ENCODE assay signal across 9 mouse cellular contexts in genomic region chr13:24318618-24319017, GRCm38 (mm10). TPM values are rescaled to one million over a fixed set of nuclear protein-coding genes. Genes with fewer than 3 reads are reported as not detected.
DNase-seq lines count a peak whose midpoint lies in the region; ATAC-seq and TF ChIP-seq lines count a peak whose summit lies in the region.
"Had no signal": no experiment of that assay in that cellular context is flagged by ENCODE, and none has a peak within 500 bp of the region (broad histone marks: within the 10 kb centered on the region; RNA-seq: fewer than 3 reads in every experiment).

No protein-coding gene starts in this region.

- H3K36me3 ChIP-seq in midbrain, postnatal 0 days (ENCODE audit: insufficient read depth, low read length) = no peaks in the 10 kb centered on the region
- H3K36me3 ChIP-seq: heart, embryonic 13.5 days had no signal

- ATAC-seq in midbrain, postnatal 0 days (ENCODE audit: low FRiP score) = no peak

- WGBS in midbrain, postnatal 0 days = 15% methylated on average over 4 of the region's 4 CpGs

- peak; percentile 89 for TF ChIP-seq CTCF in midbrain, postnatal 0 days (IDR thresholded peaks at IDR 0.05)

- peak; percentile 16 to 64 for DNase-seq in adrenal gland, adult (ENCODE audit: inconsistent age in 2 of 2, low spot score in 1 of 2)
- no peak for DNase-seq in adrenal gland, postnatal 4 days (ENCODE audit: low spot score in 2 of 2)
- peak; percentile 39 for DNase-seq in kidney, adult 9 months
- no peak for DNase-seq in kidney, postnatal 14 days
- DNase-seq in adipocyte (ENCODE audit: low spot score) = peak; percentile 48
- DNase-seq in kidney, postnatal 4 days = peak; percentile 40 to 47
- peak; percentile 72 for DNase-seq in midbrain, postnatal 0 days (ENCODE audit: low spot score)
- DNase-seq in gastrocnemius, adult 8-10 months (ENCODE audit: low spot score in 2 of 2) = no peak

- no peak overlapping the region for H3K9ac ChIP-seq in midbrain, postnatal 0 days (replicated peaks; ENCODE audit: low read length, poor library complexity, severe bottlenecking)
- H3K9ac ChIP-seq: heart, embryonic 13.5 days had no signal

- H3K27ac ChIP-seq in midbrain, postnatal 0 days (ENCODE audit: low read depth, low read length) = no peak overlapping the region
- H3K27ac ChIP-seq: heart, embryonic 13.5 days had no signal

- H3K27me3 ChIP-seq in midbrain, postnatal 0 days (ENCODE audit: insufficient read depth, low read length) = no peaks in the 10 kb centered on the region
- H3K27me3 ChIP-seq: heart, embryonic 13.5 days had no signal

- H3K4me1 ChIP-seq in midbrain, postnatal 0 days (ENCODE audit: insufficient read depth, low read length) = no peaks in the 10 kb centered on the region
- H3K4me1 ChIP-seq: heart, embryonic 13.5 days had no signal

- H3K4me3 ChIP-seq in midbrain, postnatal 0 days (ENCODE audit: low read depth, low read length) = no peak overlapping the region
- H3K4me3 ChIP-seq: heart, embryonic 13.5 days had no signal

- H3K4me2 ChIP-seq in midbrain, postnatal 0 days (ENCODE audit: low read depth, low read length, poor library complexity, severe bottlenecking) = no peak overlapping the region
- H3K4me2 ChIP-seq: heart, embryonic 13.5 days had no signal

- no peaks in the 10 kb centered on the region for H3K9me3 ChIP-seq in midbrain, postnatal 0 days (ENCODE audit: low read length)
- H3K9me3 ChIP-seq: heart, embryonic 13.5 days had no signal

RNA-seq across cellular contexts. Expression of gene Cmah, which starts 8.6 kb away (rescaled TPM):
- 1 to 10 TPM; 2.2 to 3.3 TPM for total RNA-seq in adrenal gland, postnatal 4 days (2021)
- total RNA-seq in midbrain, postnatal 0 days (2014; rRNA removed) = 0.05 TPM in 2 replicates
- polyA plus RNA-seq in midbrain, postnatal 0 days (2015; fragmentation: Nextera tagmentation; extraction: Ambion mirVana) = 0.14 and 0.17 TPM in 2 replicates
- total RNA-seq in gastrocnemius, adult 8-10 months (2022) = 1 to 10 TPM; 1.1 to 2.2 (median 1.2) TPM

RNA-seq across cellular contexts. Expression of gene Carmil1, which starts 38.0 kb away (rescaled TPM):
- total RNA-seq in adrenal gland, postnatal 4 days (2021) = 10 to 100 TPM; 53.4 to 62.3 TPM
- total RNA-seq in midbrain, postnatal 0 days (2014; rRNA removed) = 47.6 and 56.8 TPM in 2 replicates
- 38.5 and 40.7 TPM in 2 replicates for polyA plus RNA-seq in midbrain, postnatal 0 days (2015; fragmentation: Nextera tagmentation; extraction: Ambion mirVana)
- total RNA-seq in gastrocnemius, adult 8-10 months (2022) = 1 to 10 TPM in 2 of 4 experiments, under 1 TPM in 2; 0.51 to 5.9 (median 0.98) TPM

Comparison
In these comparisons a context has a peak if more than half of its experiments do, and no peak if none do; other contexts are left out.
1. DNase-seq: peak in adrenal gland, adult (2 of 2), kidney, adult 9 months (single experiment), adipocyte (single experiment), kidney, postnatal 4 days (2 of 2) and midbrain, postnatal 0 days (single experiment); none in adrenal gland, postnatal 4 days (0 of 2), kidney, postnatal 14 days (single experiment) and gastrocnemius, adult 8-10 months (0 of 2).